Mouse (Mus musculus): ENCODE results near the gene Iqcf1. TPM values are rescaled to one million over a fixed set of nuclear protein-coding genes. Genes with fewer than 3 reads are reported as not detected.

The Iqcf1 gene
- polyA plus RNA-seq (2014; fragmentation: Illumina TruSeq; extraction: RNeasy Lipid Tissue Mini Kit (QIAGEN cat#74804); ENCODE audit: low read depth, low replicate concordance), result not detected

GRCm38 (mm10) chr9:106499667-106500066 is at the start of gene Iqcf1:
Gene Iqcf1, plus strand, starts transcription at chr9:106499967.

GRCm38 (mm10) chr9:106453271-106454070 is 46.3 kb upstream of the Iqcf1 start, which contains the start of gene Pcbp4:
Gene Pcbp4, plus strand, starts transcription at chr9:106453291.

GRCm38 (mm10) chr9:106465571-106466200 is 34.1 kb upstream of the Iqcf1 start, which contains the start of gene Gpr62:
Gene Gpr62, minus strand, starts transcription at chr9:106465938.

GRCm38 (mm10) chr9:106475663-106476001 is 24.1 kb upstream of the Iqcf1 start, which contains the start of gene Rrp9:
Gene Rrp9, plus strand, starts transcription at chr9:106475963.

GRCm38 (mm10) chr9:106476924-106477484 is 22.8 kb upstream of the Iqcf1 start, which contains the start of gene Parp3:
Gene Parp3, minus strand, starts transcription at chr9:106476949.

GRCm38 (mm10) chr9:106514273-106514672 is 14.5 kb downstream of the Iqcf1 start, which contains the start of gene Iqcf5:
Gene Iqcf5, plus strand, starts transcription at chr9:106514573.

Other genes with a start within 250 kb of the Iqcf1 start
- not detected for gene Poc1a, start 218.9 kb upstream of the Iqcf1 start, polyA plus RNA-seq (2014; fragmentation: Illumina TruSeq; extraction: RNeasy Lipid Tissue Mini Kit (QIAGEN cat#74804); ENCODE audit: low read depth, low replicate concordance)
- gene Dusp7, start 131.3 kb upstream of the Iqcf1 start, polyA plus RNA-seq (2014; fragmentation: Illumina TruSeq; extraction: RNeasy Lipid Tissue Mini Kit (QIAGEN cat#74804); ENCODE audit: low read depth, low replicate concordance), result 14.0 TPM
- 24.8 TPM for gene Rpl29, start 70.5 kb upstream of the Iqcf1 start, polyA plus RNA-seq (2014; fragmentation: Illumina TruSeq; extraction: RNeasy Lipid Tissue Mini Kit (QIAGEN cat#74804); ENCODE audit: low read depth, low replicate concordance)
- 8.3 TPM for gene Acy1, start 61.6 kb upstream of the Iqcf1 start, polyA plus RNA-seq (2014; fragmentation: Illumina TruSeq; extraction: RNeasy Lipid Tissue Mini Kit (QIAGEN cat#74804); ENCODE audit: low read depth, low replicate concordance)
- 112 TPM for gene Abhd14b, start 52.5 kb upstream of the Iqcf1 start, polyA plus RNA-seq (2014; fragmentation: Illumina TruSeq; extraction: RNeasy Lipid Tissue Mini Kit (QIAGEN cat#74804); ENCODE audit: low read depth, low replicate concordance)
- gene Abhd14a, start 52.3 kb upstream of the Iqcf1 start, polyA plus RNA-seq (2014; fragmentation: Illumina TruSeq; extraction: RNeasy Lipid Tissue Mini Kit (QIAGEN cat#74804); ENCODE audit: low read depth, low replicate concordance), result 0.73 TPM
- gene Pcbp4, start 46.7 kb upstream of the Iqcf1 start, polyA plus RNA-seq (2014; fragmentation: Illumina TruSeq; extraction: RNeasy Lipid Tissue Mini Kit (QIAGEN cat#74804); ENCODE audit: low read depth, low replicate concordance), result 2.1 TPM
- gene Gpr62, start 34.0 kb upstream of the Iqcf1 start, polyA plus RNA-seq (2014; fragmentation: Illumina TruSeq; extraction: RNeasy Lipid Tissue Mini Kit (QIAGEN cat#74804); ENCODE audit: low read depth, low replicate concordance), result not detected
- 1.5 TPM for gene Rrp9, start 24.0 kb upstream of the Iqcf1 start, polyA plus RNA-seq (2014; fragmentation: Illumina TruSeq; extraction: RNeasy Lipid Tissue Mini Kit (QIAGEN cat#74804); ENCODE audit: low read depth, low replicate concordance)
- gene Parp3, start 23.0 kb upstream of the Iqcf1 start, polyA plus RNA-seq (2014; fragmentation: Illumina TruSeq; extraction: RNeasy Lipid Tissue Mini Kit (QIAGEN cat#74804); ENCODE audit: low read depth, low replicate concordance), result 7.8 TPM
- not detected for gene Iqcf5, start 14.6 kb downstream of the Iqcf1 start, polyA plus RNA-seq (2014; fragmentation: Illumina TruSeq; extraction: RNeasy Lipid Tissue Mini Kit (QIAGEN cat#74804); ENCODE audit: low read depth, low replicate concordance)
- gene Iqcf3, start 61.7 kb downstream of the Iqcf1 start, polyA plus RNA-seq (2014; fragmentation: Illumina TruSeq; extraction: RNeasy Lipid Tissue Mini Kit (QIAGEN cat#74804); ENCODE audit: low read depth, low replicate concordance), result not detected
- not detected for gene Iqcf4, start 71.0 kb downstream of the Iqcf1 start, polyA plus RNA-seq (2014; fragmentation: Illumina TruSeq; extraction: RNeasy Lipid Tissue Mini Kit (QIAGEN cat#74804); ENCODE audit: low read depth, low replicate concordance)
- gene Iqcf6, start 126.6 kb downstream of the Iqcf1 start, polyA plus RNA-seq (2014; fragmentation: Illumina TruSeq; extraction: RNeasy Lipid Tissue Mini Kit (QIAGEN cat#74804); ENCODE audit: low read depth, low replicate concordance), result not detected
- not detected for gene Grm2, start 156.1 kb downstream of the Iqcf1 start, polyA plus RNA-seq (2014; fragmentation: Illumina TruSeq; extraction: RNeasy Lipid Tissue Mini Kit (QIAGEN cat#74804); ENCODE audit: low read depth, low replicate concordance)
- gene Tex264, start 186.0 kb downstream of the Iqcf1 start, polyA plus RNA-seq (2014; fragmentation: Illumina TruSeq; extraction: RNeasy Lipid Tissue Mini Kit (QIAGEN cat#74804); ENCODE audit: low read depth, low replicate concordance), result 5.0 TPM

Data from kidney, adult 10 weeks (tissue).